Mouse (Mus musculus): ENCODE data around the gene Stat6. TPM values are rescaled to one million over a fixed set of nuclear protein-coding genes. Genes with fewer than 3 reads are reported as not detected.

Stat6 gene
- 70.2 and 72.1 TPM in 2 replicates for polyA plus RNA-seq (2012; rRNA removed)

DNA sequence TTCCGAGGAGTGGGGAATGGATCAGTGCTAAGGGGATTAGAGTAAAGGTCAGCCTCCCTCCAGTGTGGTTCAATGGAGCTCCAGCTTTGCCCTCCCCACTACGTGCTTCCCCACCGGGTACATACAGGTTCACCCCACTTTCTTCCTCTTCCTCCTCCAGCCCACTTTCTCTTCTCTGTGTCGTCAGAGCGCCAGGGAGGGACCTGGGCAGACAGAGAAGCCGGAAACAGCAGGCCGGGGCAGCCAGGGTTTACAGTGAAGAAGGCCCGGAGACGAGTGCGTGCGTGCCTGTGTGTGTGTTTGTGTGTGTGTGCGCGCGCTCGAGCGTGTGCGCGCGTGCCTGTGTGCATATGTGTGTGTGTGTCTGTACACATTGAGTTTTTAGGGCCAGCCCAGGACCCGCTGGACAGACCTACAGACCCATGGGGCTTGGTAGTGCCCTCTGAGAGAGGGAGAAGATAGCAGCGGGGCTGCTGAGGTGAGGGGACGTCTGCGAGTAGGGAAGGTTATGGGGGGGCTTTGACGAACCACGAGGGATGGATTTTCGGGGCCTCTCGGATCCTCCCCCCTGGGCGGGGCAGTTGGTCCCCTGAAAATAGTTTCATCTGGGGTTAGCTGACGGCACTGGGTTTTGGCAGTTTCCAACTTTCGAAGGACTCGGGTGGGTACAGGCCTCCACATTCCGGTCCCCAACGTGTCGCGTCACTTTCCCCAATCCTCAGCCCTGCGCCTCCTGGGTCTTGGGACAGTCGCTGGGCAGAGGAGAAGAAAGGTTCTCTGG lies at the start of gene Stat6:
Stat6 (plus strand) TSS at position 215 of the 781 bp plus-strand sequence.
- TF ChIP-seq CTCF (conservative IDR thresholded peaks at IDR 0.05; ENCODE audit: insufficient read depth, insufficient read length, low read depth, low read length) (no peak), POLR2A (IDR thresholded peaks at IDR 0.05; ENCODE audit: low read depth, low read length) (peak; percentile 58)
- H3K27ac ChIP-seq (ENCODE audit: insufficient read depth, low read depth, low read length): peak within 1 kb of the TSS; percentile 83
- WGBS: 3% methylated on average over 37 of the region's 37 CpGs
- H3K4me1 ChIP-seq (ENCODE audit: control insufficient read depth, insufficient read depth, low read length): peaks cover 9% of the 10 kb centered on the region; the same call in 1 of the 2 replicates
- peak; percentile 91 for DNase-seq
- H3K4me3 ChIP-seq (ENCODE audit: insufficient read depth, low read depth, low read length): peak within 1 kb of the TSS; percentile 79
- no peaks in the 10 kb centered on the region for H3K27me3 ChIP-seq (replicated peaks; ENCODE audit: control insufficient read depth, insufficient read depth, low read length)
- H3K36me3 ChIP-seq (ENCODE audit: control insufficient read depth, insufficient read depth, low read length): no peaks in the 10 kb centered on the region

GRCm38 (mm10) chr10:127594405-127594804 lies 48.4 kb upstream of the Stat6 start:
- WGBS: 80% methylated on average over 8 of the region's 8 CpGs
- TF ChIP-seq CTCF (conservative IDR thresholded peaks at IDR 0.05; ENCODE audit: insufficient read depth, insufficient read length, low read depth, low read length) (no peak), POLR2A (IDR thresholded peaks at IDR 0.05; ENCODE audit: low read depth, low read length) (no peak)
- Histone ChIP-seq H3K36me3 (ENCODE audit: control insufficient read depth, insufficient read depth, low read length) (no peaks in the 10 kb centered on the region), H3K4me3 (ENCODE audit: insufficient read depth, low read depth, low read length) (no peak overlapping the region), H3K4me1 (ENCODE audit: control insufficient read depth, insufficient read depth, low read length) (no peaks in the 10 kb centered on the region), H3K27me3 (replicated peaks; ENCODE audit: control insufficient read depth, insufficient read depth, low read length) (no peaks in the 10 kb centered on the region), H3K27ac (ENCODE audit: insufficient read depth, low read depth, low read length) (no peak overlapping the region)
- DNase-seq: peak; percentile 40

DNA sequence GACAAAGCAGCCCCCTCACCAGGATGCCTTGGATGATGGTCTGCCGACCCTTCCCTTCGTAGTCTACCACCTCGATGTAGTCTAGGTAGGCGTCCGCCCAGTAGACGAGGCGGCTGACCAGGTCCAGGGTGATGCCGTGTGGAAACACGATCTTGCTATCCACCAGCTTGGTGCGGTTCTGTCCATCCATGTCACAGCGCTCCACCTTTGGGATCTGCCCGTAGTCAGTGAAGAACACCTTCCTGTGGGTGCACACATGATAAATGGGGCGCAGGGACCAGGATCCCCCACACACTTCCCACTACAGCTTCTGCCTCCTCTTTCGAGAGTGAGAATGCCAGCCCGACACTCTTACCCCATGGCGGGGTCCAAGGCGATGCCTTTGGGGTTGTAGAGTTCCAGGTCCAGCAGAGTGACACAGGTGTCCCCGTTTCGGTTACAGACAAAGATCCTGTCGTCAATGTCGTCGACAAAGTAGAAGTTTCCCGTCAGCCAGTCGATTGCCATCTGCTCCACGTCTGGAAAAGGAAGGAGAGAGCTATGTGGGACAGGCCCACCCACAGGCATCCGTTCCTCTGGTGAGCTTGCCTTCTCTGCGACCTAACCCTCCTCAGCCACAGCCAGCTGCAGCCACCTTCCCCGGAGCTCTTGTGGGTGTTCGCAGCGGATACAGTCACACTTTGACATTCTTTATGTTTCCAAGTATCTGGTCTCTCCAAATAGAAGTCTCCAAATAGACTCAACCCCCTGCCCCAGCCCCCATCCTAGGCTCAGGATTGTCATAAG lies 47.7 kb upstream of the Stat6 start:
- H3K4me1 ChIP-seq (ENCODE audit: control insufficient read depth, insufficient read depth, low read length): no peaks in the 10 kb centered on the region; the same call in 1 of the 2 replicates
- no peak for DNase-seq

GRCm38 (mm10) chr10:127596321-127596941 lies 46.4 kb upstream of the Stat6 start:
- H3K4me1 ChIP-seq (ENCODE audit: control insufficient read depth, insufficient read depth, low read length): no peaks in the 10 kb centered on the region; the same call in 1 of the 2 replicates
- TF ChIP-seq CTCF (conservative IDR thresholded peaks at IDR 0.05; ENCODE audit: insufficient read depth, insufficient read length, low read depth, low read length): no peak
- no peak for TF ChIP-seq POLR2A (IDR thresholded peaks at IDR 0.05; ENCODE audit: low read depth, low read length)
- 53% methylated on average over 7 of the region's 7 CpGs for WGBS

More for the DNA sequence above, 47.7 kb upstream of the Stat6 start:
- TF ChIP-seq CTCF (conservative IDR thresholded peaks at IDR 0.05; ENCODE audit: insufficient read depth, insufficient read length, low read depth, low read length) (no peak), POLR2A (IDR thresholded peaks at IDR 0.05; ENCODE audit: low read depth, low read length) (no peak)
- Histone ChIP-seq H3K36me3 (ENCODE audit: control insufficient read depth, insufficient read depth, low read length) (no peaks in the 10 kb centered on the region), H3K27me3 (replicated peaks; ENCODE audit: control insufficient read depth, insufficient read depth, low read length) (no peaks in the 10 kb centered on the region), H3K4me3 (ENCODE audit: insufficient read depth, low read depth, low read length) (no peak overlapping the region), H3K27ac (ENCODE audit: insufficient read depth, low read depth, low read length) (no peak overlapping the region)
- 83% methylated on average over 30 of the region's 30 CpGs for WGBS

DNA sequence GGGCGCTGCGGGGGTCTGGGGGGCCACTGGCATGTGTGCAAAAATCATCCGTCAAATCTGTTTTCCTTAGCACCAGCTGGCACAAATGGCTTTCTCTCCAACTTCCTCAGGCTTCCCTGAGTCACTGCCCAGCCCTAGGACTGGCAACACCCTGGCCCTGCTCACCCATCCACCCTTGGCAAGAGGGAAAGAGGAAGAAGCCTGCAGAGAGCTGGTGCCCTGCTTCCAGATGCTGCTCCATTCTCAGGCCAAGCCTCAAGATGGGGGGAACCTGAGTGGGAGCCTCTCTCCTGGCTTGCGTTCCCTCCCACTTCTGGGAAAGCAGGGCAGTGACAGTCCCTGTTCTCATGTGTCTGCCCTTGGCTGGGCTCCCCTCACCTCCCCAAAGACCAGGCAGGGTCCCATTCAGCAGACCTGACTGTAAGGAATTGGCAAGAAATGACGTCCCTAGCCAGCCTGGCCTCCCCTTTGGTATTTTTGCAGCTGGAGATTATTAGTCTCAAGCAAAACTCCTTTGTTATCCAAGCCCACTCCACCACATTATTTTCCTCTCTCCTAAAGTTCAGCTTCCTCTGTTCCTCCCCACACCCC lies 45.4 kb upstream of the Stat6 start:
- Histone ChIP-seq H3K36me3 (ENCODE audit: control insufficient read depth, insufficient read depth, low read length) (no peaks in the 10 kb centered on the region), H3K27ac (ENCODE audit: insufficient read depth, low read depth, low read length) (no peak overlapping the region), H3K4me3 (ENCODE audit: insufficient read depth, low read depth, low read length) (no peak overlapping the region), H3K4me1 (ENCODE audit: control insufficient read depth, insufficient read depth, low read length) (no peaks in the 10 kb centered on the region; the same call in 1 of the 2 replicates), H3K27me3 (replicated peaks; ENCODE audit: control insufficient read depth, insufficient read depth, low read length) (no peaks in the 10 kb centered on the region)
- WGBS: 70% methylated on average over 5 of the region's 5 CpGs
- TF ChIP-seq POLR2A (IDR thresholded peaks at IDR 0.05; ENCODE audit: low read depth, low read length) (no peak), CTCF (conservative IDR thresholded peaks at IDR 0.05; ENCODE audit: insufficient read depth, insufficient read length, low read depth, low read length) (no peak)
- no peak for DNase-seq

More at GRCm38 (mm10) chr10:127596321-127596941, 46.4 kb upstream of the Stat6 start:
- Histone ChIP-seq H3K27me3 (replicated peaks; ENCODE audit: control insufficient read depth, insufficient read depth, low read length) (no peaks in the 10 kb centered on the region), H3K27ac (ENCODE audit: insufficient read depth, low read depth, low read length) (no peak overlapping the region), H3K4me3 (ENCODE audit: insufficient read depth, low read depth, low read length) (no peak overlapping the region), H3K36me3 (ENCODE audit: control insufficient read depth, insufficient read depth, low read length) (no peaks in the 10 kb centered on the region)
- no peak for DNase-seq

GRCm38 (mm10) chr10:127598607-127599006 lies 44.2 kb upstream of the Stat6 start:
- Histone ChIP-seq H3K4me1 (ENCODE audit: control insufficient read depth, insufficient read depth, low read length) (no peaks in the 10 kb centered on the region; the same call in 1 of the 2 replicates), H3K27me3 (replicated peaks; ENCODE audit: control insufficient read depth, insufficient read depth, low read length) (no peaks in the 10 kb centered on the region), H3K4me3 (ENCODE audit: insufficient read depth, low read depth, low read length) (no peak overlapping the region), H3K27ac (ENCODE audit: insufficient read depth, low read depth, low read length) (no peak overlapping the region), H3K36me3 (ENCODE audit: control insufficient read depth, insufficient read depth, low read length) (no peaks in the 10 kb centered on the region)
- WGBS: 87% methylated on average over 8 of the region's 8 CpGs
- no peak for TF ChIP-seq CTCF (conservative IDR thresholded peaks at IDR 0.05; ENCODE audit: insufficient read depth, insufficient read length, low read depth, low read length)
- TF ChIP-seq POLR2A (IDR thresholded peaks at IDR 0.05; ENCODE audit: low read depth, low read length): no peak
- DNase-seq: no peak

Measured in kidney, adult 2 months (tissue).